Mouse (Mus musculus): ENCODE results near the gene Aplp1.

- TF ChIP-seq GATA1 (IDR thresholded peaks at IDR 0.05; ENCODE audit: borderline replicate concordance, low read length) (no peak), FLI1 (IDR thresholded peaks at IDR 0.05; ENCODE audit: low read length) (no peak)
Measured at GRCm38 (mm10) chr7:30453766-30454165, 8.4 kb upstream of the Aplp1 start.

Measured in megakaryocyte, embryonic 14.5 days (primary cell).